Mouse (Mus musculus): ENCODE measurements around the gene Ift80. TPM values are rescaled to one million over a fixed set of nuclear protein-coding genes. Genes with fewer than 3 reads are reported as not detected.

Ift80 gene
- total and polyA plus RNA-seq, 3 experiments = 4.6 to 8.4 TPM; not detected in 1

DNA sequence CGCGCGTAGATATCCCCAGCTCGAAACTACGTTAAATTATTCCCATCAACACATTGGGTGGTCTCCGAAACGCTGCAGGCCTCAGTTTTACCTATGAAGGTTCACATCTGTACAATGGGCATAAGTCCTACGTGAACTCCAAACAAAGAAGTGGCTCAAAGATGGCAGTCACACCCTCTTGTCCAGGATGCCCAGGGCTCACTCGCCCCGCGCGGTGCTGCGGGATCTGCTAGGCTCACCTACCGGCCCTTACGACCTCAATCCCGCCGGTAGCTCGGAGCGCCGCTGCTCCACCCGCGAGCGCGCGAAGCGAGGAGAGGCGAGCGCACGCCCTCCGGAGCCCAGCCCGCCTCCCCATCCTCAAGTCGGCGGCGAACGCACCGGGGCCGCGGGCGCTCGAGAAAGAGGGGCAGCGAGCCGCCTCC lies 39.8 kb upstream of the Ift80 start:
- peaks cover 25 to 36% of the 10 kb centered on the region in 2 experiments for H3K36me3 ChIP-seq (ENCODE audit: control insufficient read depth in 1 of 2, insufficient read depth in 2 of 2, low read length in 2 of 2)
- DNase-seq (ENCODE audit: low read depth, low spot score) = peak; percentile 71
- TF ChIP-seq MXI1 (IDR thresholded peaks at IDR 0.05; ENCODE audit: low read depth, low read length) (0 out of 2 replicates have a peak, but pooled peaks have one; percentile 9), TCF12 (IDR thresholded peaks at IDR 0.05; ENCODE audit: low read depth, low read length) (no peak), GATA1 (IDR thresholded peaks at IDR 0.05; ENCODE audit: low read depth, low read length) (no peak), CHD1 (IDR thresholded peaks at IDR 0.05; ENCODE audit: low read depth, low read length) (0 out of 2 replicates have a peak, but pooled peaks have one; percentile 35), UBTF (IDR thresholded peaks at IDR 0.05; ENCODE audit: borderline replicate concordance, insufficient read depth, low read depth, low read length) (0 out of 2 replicates have a peak, but pooled peaks have one; percentile 61)
- H3K4me1 ChIP-seq (ENCODE audit: control insufficient read depth in 1 of 2, insufficient read depth in 2 of 2, low read length in 2 of 2) = peaks cover 10 to 17% of the 10 kb centered on the region in 2 experiments
- peak overlapping the region; percentile 56 for H3K27ac ChIP-seq (ENCODE audit: control insufficient read depth, low read depth, low read length)
- H3K9ac ChIP-seq (ENCODE audit: control insufficient read depth, low read depth, low read length, poor library complexity, severe bottlenecking) = peak overlapping the region; percentile 80
- no peaks in the 10 kb centered on the region for H3K9me3 ChIP-seq (replicated peaks; ENCODE audit: insufficient read depth, low read length)
- peaks cover 37% of the 10 kb centered on the region for H3K79me2 ChIP-seq (ENCODE audit: control insufficient read depth, insufficient read depth, low read length, poor library complexity)
- H3K27me3 ChIP-seq (ENCODE audit: control insufficient read depth in 1 of 2, insufficient read depth in 2 of 2, low read length in 2 of 2) = no peaks in the 10 kb centered on the region
- H3K4me3 ChIP-seq (ENCODE audit: control insufficient read depth in 1 of 2, insufficient read depth in 1 of 2, low read depth in 2 of 2, low read length in 2 of 2) = peak overlapping the region; percentile 83 to 94

- no peak overlapping the region for H3K27ac ChIP-seq (ENCODE audit: control insufficient read depth, low read depth, low read length)
- peaks cover 13% of the 10 kb centered on the region in 2 experiments for H3K4me1 ChIP-seq (ENCODE audit: control insufficient read depth in 1 of 2, insufficient read depth in 2 of 2, low read length in 2 of 2)
- no peaks in the 10 kb centered on the region for H3K9me3 ChIP-seq (replicated peaks; ENCODE audit: insufficient read depth, low read length)
- peaks cover 35 to 39% of the 10 kb centered on the region in 2 experiments for H3K36me3 ChIP-seq (ENCODE audit: control insufficient read depth in 1 of 2, insufficient read depth in 2 of 2, low read length in 2 of 2)
- H3K9ac ChIP-seq (ENCODE audit: control insufficient read depth, low read depth, low read length, poor library complexity, severe bottlenecking) = peak overlapping the region; percentile 35; the same call in 1 of the 2 replicates
- peak overlapping the region; percentile 24 to 83; a peak in 2 of 4 replicates for H3K4me3 ChIP-seq (ENCODE audit: control insufficient read depth in 1 of 2, insufficient read depth in 1 of 2, low read depth in 2 of 2, low read length in 2 of 2)
- peaks cover 43% of the 10 kb centered on the region for H3K79me2 ChIP-seq (ENCODE audit: control insufficient read depth, insufficient read depth, low read length, poor library complexity)
- H3K27me3 ChIP-seq (ENCODE audit: control insufficient read depth in 1 of 2, insufficient read depth in 2 of 2, low read length in 2 of 2) = no peaks in the 10 kb centered on the region
- no peak for DNase-seq (ENCODE audit: low read depth, low spot score)
- TF ChIP-seq CTCF (IDR thresholded peaks at IDR 0.05 in 2 of 3, conservative IDR thresholded peaks at IDR 0.05 in 1 of 3; ENCODE audit: control insufficient read depth in 1 of 3, insufficient read depth in 1 of 3, low read depth in 2 of 3, low read length in 3 of 3, poor library complexity in 1 of 3, severe bottlenecking in 1 of 3) (no peak), RCOR1 (IDR thresholded peaks at IDR 0.05; ENCODE audit: low read depth, low read length) (no peak), CHD1 (IDR thresholded peaks at IDR 0.05; ENCODE audit: low read depth, low read length) (no peak), ZKSCAN1 (IDR thresholded peaks at IDR 0.05; ENCODE audit: low read depth, low read length) (no peak), ELF1 (IDR thresholded peaks at IDR 0.05; ENCODE audit: low read depth, low read length) (no peak), ZC3H11A (IDR thresholded peaks at IDR 0.05; ENCODE audit: low read depth, low read length) (no peak), E2F4 (IDR thresholded peaks at IDR 0.05; ENCODE audit: borderline replicate concordance, low read depth, low read length) (no peak), GATA1 (IDR thresholded peaks at IDR 0.05; ENCODE audit: low read depth, low read length) (no peak)
Measured at GRCm38 (mm10) chr3:69041298-69041697, 36.9 kb upstream of the Ift80 start.

- Histone ChIP-seq H3K36me3 (ENCODE audit: control insufficient read depth in 1 of 2, insufficient read depth in 2 of 2, low read length in 2 of 2) (peaks cover 34 to 45% of the 10 kb centered on the region in 2 experiments), H3K79me2 (ENCODE audit: control insufficient read depth, insufficient read depth, low read length, poor library complexity) (peaks cover 40% of the 10 kb centered on the region), H3K4me1 (ENCODE audit: control insufficient read depth in 1 of 2, insufficient read depth in 2 of 2, low read length in 2 of 2) (peaks cover 7 to 9% of the 10 kb centered on the region in 2 experiments), H3K9ac (ENCODE audit: control insufficient read depth, low read depth, low read length, poor library complexity, severe bottlenecking) (no peak overlapping the region), H3K4me3 (ENCODE audit: control insufficient read depth in 1 of 2, insufficient read depth in 1 of 2, low read depth in 2 of 2, low read length in 2 of 2) (no peak overlapping the region), H3K27me3 (ENCODE audit: control insufficient read depth in 1 of 2, insufficient read depth in 2 of 2, low read length in 2 of 2) (no peaks in the 10 kb centered on the region), H3K27ac (ENCODE audit: control insufficient read depth, low read depth, low read length) (no peak overlapping the region), H3K9me3 (replicated peaks; ENCODE audit: insufficient read depth, low read length) (no peaks in the 10 kb centered on the region)
- no peak for DNase-seq (ENCODE audit: low read depth, low spot score)
- TF ChIP-seq MEF2A (IDR thresholded peaks at IDR 0.05; ENCODE audit: extremely low read depth, insufficient replicate concordance, low read depth, low read length, poor library complexity, severe bottlenecking) (no peak), POLR2AphosphoS2 (IDR thresholded peaks at IDR 0.05; ENCODE audit: low read length) (no peak), ZNF384 (IDR thresholded peaks at IDR 0.05; ENCODE audit: low read depth, low read length) (no peak), SMC3 (IDR thresholded peaks at IDR 0.05; ENCODE audit: low read depth, low read length) (no peak), KAT2A (conservative IDR thresholded peaks at IDR 0.05; ENCODE audit: low read depth, low read length) (no peak)
Measured at GRCm38 (mm10) chr3:69040105-69040504, 35.7 kb upstream of the Ift80 start.
